Mouse (Mus musculus) liver, postnatal 0 days (tissue): ENCODE measurements around the gene Snx1.

Experiments
- CTCF ChIP-seq: sonication (generic); IDR thresholded peaks from 2 replicates; pipeline ENCODE4 v1.5.1; 2016; ENCODE audit warnings: antibody characterized with exemption, low read depth
- EP300 ChIP-seq: IDR thresholded peaks from 2 replicates; pipeline ENCODE4 v1.6.1; 2016; ENCODE audit warnings: antibody characterized with exemption, low read depth, mild to moderate bottlenecking

GRCm38 (mm10) chr9:66152011-66152410, 25.6 kb upstream of the Snx1 start:
- TF ChIP-seq CTCF (no peak), EP300 (no peak)
